Mouse (Mus musculus) bone marrow, adult 2 months (tissue): ENCODE data around the gene Ttc9c.

Experiments used
- CTCF ChIP-seq: fragments of 200-500 bp; IDR thresholded peaks from 2 replicates; pipeline ENCODE4 v1.5.1; 2011; ENCODE audit warnings: low read length, control low read depth; ENCODE audit not compliant: control insufficient read depth, insufficient read depth
- POLR2A ChIP-seq: fragments of 200-500 bp; IDR thresholded peaks from 2 replicates; pipeline ENCODE4 v1.6.1; 2011; ENCODE audit warnings: low read depth, mild to moderate bottlenecking, control low read depth, low read length, borderline replicate concordance; ENCODE audit not compliant: control insufficient read depth

GRCm38 (mm10) chr19:8842961-8843360, 23.8 kb upstream of the Ttc9c start:
- TF ChIP-seq CTCF (no peak), POLR2A (no peak)
